ENCODE assay signal across 8 mouse cellular contexts in genomic region chr12:83114396-83115053, GRCm38 (mm10).
DNase-seq lines count a peak whose midpoint lies in the region; ATAC-seq and TF ChIP-seq lines count a peak whose summit lies in the region.

No protein-coding gene starts in this region.

- TF ChIP-seq CTCF in bone marrow, adult 2 months (IDR thresholded peaks at IDR 0.05; ENCODE audit: control insufficient read depth, insufficient read depth, low read length) = peak; percentile 73

- H3K4me1 ChIP-seq in bone marrow, adult 2 months (ENCODE audit: control insufficient read depth, insufficient read depth, low read length) = no peaks in the 10 kb centered on the region; the same call in none of the 2 replicates
- H3K4me1 ChIP-seq in hindbrain, embryonic 11.5 days (replicated peaks; ENCODE audit: control insufficient read depth, insufficient read depth, low read length) = no peaks in the 10 kb centered on the region

- H3K27me3 ChIP-seq in hindbrain, embryonic 11.5 days (ENCODE audit: control insufficient read depth, insufficient read depth, low read length) = no peaks in the 10 kb centered on the region

- WGBS in bone marrow, adult 2 months = 35% methylated on average over 5 of the region's 5 CpGs
- 47% methylated on average over 5 of the region's 5 CpGs for WGBS in hindbrain, embryonic 11.5 days

- H3K36me3 ChIP-seq in hindbrain, embryonic 11.5 days (ENCODE audit: control insufficient read depth, insufficient read depth, low read length) = no peaks in the 10 kb centered on the region

- no peak overlapping the region for H3K27ac ChIP-seq in bone marrow, adult 2 months (ENCODE audit: control insufficient read depth, insufficient read depth, low read depth, low read length, poor library complexity)
- H3K27ac ChIP-seq in hindbrain, embryonic 11.5 days (ENCODE audit: low read depth, low read length) = no peak overlapping the region

- peak; percentile 54 to 63 for DNase-seq in frontal cortex, postnatal 25 days (ENCODE audit: low spot score in 2 of 2)
- DNase-seq in hindbrain, embryonic 11.5 days (ENCODE audit: low spot score) = peak; percentile 76
- DNase-seq in layer of hippocampus, postnatal 14 days (ENCODE audit: low spot score in 2 of 2) = peak; percentile 79 to 82
- DNase-seq in mesoderm, embryonic 11.5 days (ENCODE audit: low read depth, low spot score) = peak; percentile 55
- peak; percentile 40 for DNase-seq in spleen, adult 12 weeks (ENCODE audit: low spot score)

- ATAC-seq in frontal cortex, adult (ENCODE audit: low TSS enrichment) = no peak
- peak; percentile 64 for ATAC-seq in erythroblast, adult 5-6 weeks (replicated peaks; ENCODE audit: low FRiP score, poor library complexity, severe bottlenecking)
- no peak for ATAC-seq in hindbrain, embryonic 11.5 days (ENCODE audit: low FRiP score)

- no peak overlapping the region for H3K4me3 ChIP-seq in bone marrow, adult 2 months (replicated peaks; ENCODE audit: control insufficient read depth, low read depth, low read length)
- H3K4me3 ChIP-seq in hindbrain, embryonic 11.5 days (ENCODE audit: low read depth, low read length) = no peak overlapping the region

- no peak overlapping the region for H3K9ac ChIP-seq in hindbrain, embryonic 11.5 days (ENCODE audit: low read depth, low read length)

- no peak overlapping the region for H3K4me2 ChIP-seq in hindbrain, embryonic 11.5 days (replicated peaks; ENCODE audit: low read depth, low read length)

- TF ChIP-seq POLR2A in bone marrow, adult 2 months (IDR thresholded peaks at IDR 0.05; ENCODE audit: borderline replicate concordance, control insufficient read depth, low read depth, low read length) = no peak

- no peaks in the 10 kb centered on the region for H3K9me3 ChIP-seq in hindbrain, embryonic 11.5 days (ENCODE audit: control insufficient read depth, low read length)
